Mouse (Mus musculus) forebrain, embryonic 16.5 days (tissue): Measurements from ENCODE around the gene Gata5. TPM values are rescaled to one million over a fixed set of nuclear protein-coding genes. Genes with fewer than 3 reads are reported as not detected.

Experiments used
- ATAC-seq: fragments of 200-750 bp; cut with Nextera tagmentation; 2 replicates; pipeline ENCODE4 v1.8.0; 2017; ENCODE audit warnings: mild to moderate bottlenecking, moderate library complexity
- H3K27ac ChIP-seq: fragments of 300-500 bp; sonication (generic); 2 replicates; pipeline ENCODE4 v1.5.1; 2014; ENCODE audit warnings: low read length, control low read depth
- H3K27me3 ChIP-seq: fragments of 300-500 bp; sonication (generic); replicated peaks from 2 replicates; pipeline ENCODE4 v1.6.1; 2014; ENCODE audit warnings: low read length; ENCODE audit not compliant: control insufficient read depth, insufficient read depth
- H3K36me3 ChIP-seq: fragments of 300-500 bp; sonication (generic); 2 replicates; pipeline ENCODE4 v1.6.1; 2014; ENCODE audit not compliant: control insufficient read depth, insufficient read depth
- H3K4me1 ChIP-seq: fragments of 300-500 bp; sonication (generic); replicated peaks from 2 replicates; pipeline ENCODE4 v1.6.1; 2014; ENCODE audit warnings: low read length; ENCODE audit not compliant: control insufficient read depth, insufficient read depth
- H3K4me2 ChIP-seq: fragments of 300-500 bp; sonication (generic); 2 replicates; pipeline ENCODE4 v1.6.1; 2014; ENCODE audit warnings: mild to moderate bottlenecking, low read length, control low read depth
- H3K4me3 ChIP-seq: fragments of 300-500 bp; sonication (generic); replicated peaks from 2 replicates; pipeline ENCODE4 v1.5.1; 2014; ENCODE audit warnings: mild to moderate bottlenecking, low read length, control low read depth
- H3K9ac ChIP-seq: fragments of 300-500 bp; sonication (generic); replicated peaks from 2 replicates; pipeline ENCODE4 v1.6.1; 2014; ENCODE audit warnings: low read depth, low read length, control low read depth
- H3K9me3 ChIP-seq: fragments of 300-500 bp; sonication (generic); 2 replicates; pipeline ENCODE4 v1.6.1; 2016; ENCODE audit warnings: low read length; ENCODE audit not compliant: control insufficient read depth
- WGBS: fragments of 180-500 bp; shearing (Covaris S2); extraction: QIAGEN DNeasy Blood & Tissue Kit; methylation state at CpG from one replicate; pipeline ENCODE4 v1.1.7; 2014; 5-methylcytosine and 5-hydroxymethylcytosine counted together
- polyA plus RNA-seq: library from polyadenylated mRNA; unstranded; fragments of >200 nt; fragmentation: Nextera tagmentation; extraction: Ambion mirVana; gene quantifications from 2 replicates; pipeline ENCODE4 v1.2.1, GENCODE M21; 2015

The Gata5 gene
- polyA plus RNA-seq, 1 experiment from 2014 or later = not detected

DNA sequence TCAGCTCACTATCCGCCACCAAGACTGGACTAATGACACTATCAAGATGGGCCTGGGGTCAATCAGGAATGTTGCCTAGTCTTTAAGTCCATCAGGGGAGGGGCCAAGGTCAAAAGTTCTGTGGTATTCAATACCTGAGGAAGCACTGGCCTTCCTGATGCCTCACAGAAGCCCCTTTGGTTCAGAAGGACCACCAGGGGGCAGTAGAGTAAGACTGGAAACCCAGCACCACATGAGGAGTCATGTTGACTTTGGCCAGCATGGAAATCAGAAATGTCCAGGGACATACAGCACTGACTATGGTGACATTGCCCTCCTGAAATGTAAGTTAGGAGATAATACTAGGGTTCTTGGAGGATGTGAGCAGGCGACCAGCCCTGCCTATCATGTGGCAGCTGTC lies 16.2 kb upstream of the Gata5 start:
- Histone ChIP-seq H3K4me3 (no peak overlapping the region), H3K4me2 (no peak overlapping the region), H3K9me3 (no peaks in the 10 kb centered on the region), H3K4me1 (no peaks in the 10 kb centered on the region), H3K27me3 (no peaks in the 10 kb centered on the region), H3K36me3 (no peaks in the 10 kb centered on the region), H3K27ac (no peak overlapping the region), H3K9ac (no peak overlapping the region)
- ATAC-seq = no peak
- 59% methylated on average over 2 of the region's 2 CpGs for WGBS

DNA sequence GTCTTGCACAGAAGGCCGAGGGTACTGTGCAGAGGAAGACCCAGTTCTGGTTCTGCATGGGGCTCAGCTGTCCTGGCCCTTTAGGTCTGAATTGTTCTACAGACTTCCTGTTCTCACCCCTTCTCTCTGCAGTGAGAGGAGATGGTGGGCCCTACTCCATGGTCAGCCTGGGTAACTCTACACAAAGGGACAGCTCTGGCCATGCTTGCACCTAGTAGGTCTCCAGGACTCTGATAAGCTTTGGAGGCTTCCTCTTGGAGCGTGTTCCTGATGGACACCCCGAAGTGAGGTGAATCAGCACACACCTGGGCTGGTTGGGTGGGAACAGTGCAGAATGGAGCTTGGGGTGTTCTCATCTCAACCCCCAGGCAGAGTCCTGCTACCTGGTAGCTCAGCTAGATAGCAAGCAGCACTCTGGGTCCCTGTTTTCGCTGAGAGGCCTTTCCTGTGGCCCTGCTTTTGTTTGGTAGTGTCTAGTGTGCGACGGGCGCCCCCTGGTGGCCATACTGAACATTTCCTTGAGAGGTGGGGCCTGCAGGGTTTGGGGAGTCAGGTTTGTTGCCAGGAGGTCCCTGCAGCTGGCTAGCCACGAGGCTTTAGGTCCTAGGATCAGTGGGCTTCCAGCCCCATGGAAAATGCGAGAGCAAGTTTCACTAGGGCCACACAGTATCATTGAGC lies 12.5 kb upstream of the Gata5 start:
- no peaks in the 10 kb centered on the region for H3K36me3 ChIP-seq
- H3K4me1 ChIP-seq = 0 out of 2 replicates have a peak, but pooled peaks cover 3% of the 10 kb centered on the region
- no peaks in the 10 kb centered on the region for H3K9me3 ChIP-seq
- H3K9ac ChIP-seq = no peak overlapping the region
- H3K4me3 ChIP-seq = no peak overlapping the region
- WGBS = 29% methylated on average over 9 of the region's 9 CpGs
- no peaks in the 10 kb centered on the region for H3K27me3 ChIP-seq
- peak; percentile 72 for ATAC-seq
- no peak overlapping the region for H3K27ac ChIP-seq
- H3K4me2 ChIP-seq = no peak overlapping the region

DNA sequence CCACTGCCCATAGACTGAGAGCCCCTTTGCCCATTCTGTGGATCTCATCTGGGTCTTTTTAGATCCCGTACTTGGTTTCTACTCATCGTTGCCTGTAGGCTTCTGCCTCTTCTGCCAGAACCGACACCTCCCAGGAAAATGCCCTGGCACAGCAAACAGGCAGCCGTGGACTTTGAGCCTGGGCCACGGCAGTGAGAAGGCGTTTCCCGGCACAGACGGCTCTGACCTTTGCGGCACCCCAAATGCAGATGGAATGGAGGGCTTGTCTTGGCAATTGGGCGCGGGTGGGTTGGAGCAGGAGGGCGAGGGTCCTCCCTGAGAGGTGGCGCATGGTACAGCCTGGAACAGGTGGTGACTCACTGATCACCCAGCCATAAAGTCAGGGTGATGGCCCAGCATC lies 8.6 kb upstream of the Gata5 start:
- H3K4me3 ChIP-seq = no peak overlapping the region
- no peak overlapping the region for H3K27ac ChIP-seq
- no peaks in the 10 kb centered on the region for H3K27me3 ChIP-seq
- 83% methylated on average over 13 of the region's 13 CpGs for WGBS
- no peaks in the 10 kb centered on the region for H3K36me3 ChIP-seq
- H3K4me1 ChIP-seq = 0 out of 2 replicates have a peak, but pooled peaks cover 3% of the 10 kb centered on the region
- H3K4me2 ChIP-seq = no peak overlapping the region
- no peaks in the 10 kb centered on the region for H3K9me3 ChIP-seq
- no peak overlapping the region for H3K9ac ChIP-seq
- no peak for ATAC-seq

DNA sequence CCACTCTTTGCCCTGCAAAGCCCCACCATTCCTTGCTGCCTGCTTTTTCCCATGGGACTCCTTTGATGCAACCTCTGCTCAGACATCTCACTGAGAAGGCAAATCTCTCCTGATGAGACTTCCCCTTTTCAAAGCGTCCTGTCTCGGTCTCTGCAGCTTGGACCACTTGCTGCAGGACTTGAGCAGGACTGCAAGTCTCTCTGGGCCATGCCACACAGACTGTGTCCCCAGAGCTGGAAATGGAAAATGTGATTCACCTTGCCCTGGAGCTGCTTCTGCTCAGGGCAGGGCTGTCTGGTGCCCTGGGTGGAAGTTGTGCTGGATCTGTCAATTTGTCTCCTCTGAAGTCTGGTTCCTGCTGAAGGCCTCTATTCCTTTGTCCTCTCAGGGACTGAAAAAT lies 7.7 kb upstream of the Gata5 start:
- 0 out of 2 replicates have a peak, but pooled peaks cover 3% of the 10 kb centered on the region for H3K4me1 ChIP-seq
- no peak for ATAC-seq
- H3K27me3 ChIP-seq = no peaks in the 10 kb centered on the region; the same call in 1 of the 2 replicates
- no peak overlapping the region for H3K27ac ChIP-seq
- no peak overlapping the region for H3K4me3 ChIP-seq
- WGBS = 62% methylated on average over 2 of the region's 2 CpGs
- no peak overlapping the region for H3K4me2 ChIP-seq
- no peaks in the 10 kb centered on the region for H3K36me3 ChIP-seq
- H3K9ac ChIP-seq = no peak overlapping the region
- H3K9me3 ChIP-seq = no peaks in the 10 kb centered on the region

DNA sequence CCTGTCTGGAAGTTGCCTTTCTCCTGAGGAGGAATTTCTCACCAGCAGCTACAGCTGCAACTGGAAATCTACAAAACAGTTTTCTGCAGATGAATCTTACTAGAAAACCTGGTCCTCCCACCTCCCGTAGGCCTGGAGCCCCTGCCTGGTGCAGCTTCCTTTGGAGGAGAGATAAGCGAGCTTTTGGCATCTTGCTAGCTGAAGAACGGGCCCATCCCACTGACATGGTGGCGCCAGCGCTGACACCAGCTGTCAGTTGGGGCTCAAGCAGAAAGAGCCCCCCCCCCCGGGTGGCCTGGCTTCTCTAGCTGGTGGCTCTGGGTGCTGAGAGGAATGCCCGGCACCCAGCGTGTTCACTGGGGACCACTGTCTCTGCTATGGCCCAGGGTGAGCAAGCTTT lies 6.7 kb upstream of the Gata5 start:
- 64% methylated on average over 8 of the region's 8 CpGs for WGBS
- no peak for ATAC-seq
- no peaks in the 10 kb centered on the region for H3K9me3 ChIP-seq

GRCm38 (mm10) chr2:180339886-180340285 lies 5.4 kb upstream of the Gata5 start:
- no peak overlapping the region for H3K9ac ChIP-seq
- peaks cover 16% of the 10 kb centered on the region for H3K27me3 ChIP-seq
- 77% methylated on average over 11 of the region's 11 CpGs for WGBS
- ATAC-seq = no peak
- H3K36me3 ChIP-seq = no peaks in the 10 kb centered on the region
- no peak overlapping the region for H3K4me2 ChIP-seq
- H3K9me3 ChIP-seq = no peaks in the 10 kb centered on the region
- H3K4me3 ChIP-seq = no peak overlapping the region
- H3K27ac ChIP-seq = no peak overlapping the region
- H3K4me1 ChIP-seq = peaks cover 4% of the 10 kb centered on the region

More for the DNA sequence above, 6.7 kb upstream of the Gata5 start:
- Histone ChIP-seq H3K4me2 (no peak overlapping the region), H3K27me3 (peaks cover 5% of the 10 kb centered on the region), H3K4me3 (no peak overlapping the region), H3K36me3 (no peaks in the 10 kb centered on the region), H3K27ac (no peak overlapping the region), H3K4me1 (0 out of 2 replicates have a peak, but pooled peaks cover 3% of the 10 kb centered on the region), H3K9ac (no peak overlapping the region)

DNA sequence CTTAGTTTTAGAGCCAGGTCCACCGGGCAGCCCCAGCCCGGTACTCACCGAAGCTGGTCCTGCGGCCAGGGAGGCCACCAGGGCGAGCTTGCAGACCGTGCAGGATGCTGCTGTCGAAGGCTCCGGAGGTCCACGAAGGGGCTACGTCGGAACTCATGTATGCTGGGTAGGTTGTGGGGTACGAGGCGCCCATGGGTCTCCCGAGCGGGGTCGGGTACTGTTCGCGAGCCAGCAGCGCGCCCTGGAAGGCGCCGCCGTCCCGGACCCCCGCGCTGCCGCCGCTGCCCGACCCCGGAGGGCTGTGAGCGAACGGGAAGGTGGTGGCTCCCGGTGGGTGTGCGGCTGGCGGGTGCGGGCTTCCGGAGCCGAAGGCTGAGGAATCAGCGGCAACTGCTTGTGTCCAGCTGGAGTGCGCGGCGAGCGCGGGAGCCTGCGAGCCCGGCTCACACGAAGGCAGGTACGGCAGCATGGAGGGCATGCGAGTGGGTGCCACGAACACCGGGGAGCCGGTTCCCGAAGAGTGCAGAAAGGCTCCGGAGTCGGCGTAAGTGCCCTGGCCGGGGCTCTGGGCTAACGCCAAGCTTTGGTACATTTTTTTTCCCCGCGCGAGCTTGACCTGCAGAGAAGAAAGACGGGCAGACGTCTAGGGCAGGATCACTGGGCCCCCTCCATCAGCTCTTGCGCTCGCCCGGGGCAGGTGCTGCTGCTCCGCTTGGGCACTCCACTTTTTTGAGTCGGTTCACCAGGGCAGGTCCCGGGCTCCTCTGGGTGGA lies 535 bp downstream of the Gata5 start:
- Histone ChIP-seq H3K9me3 (no peaks in the 10 kb centered on the region), H3K4me1 (peaks cover 13% of the 10 kb centered on the region), H3K27ac (no peak overlapping the region), H3K9ac (peak overlapping the region; percentile 15), H3K4me2 (peak overlapping the region; percentile 49), H3K36me3 (no peaks in the 10 kb centered on the region), H3K27me3 (peaks cover 41% of the 10 kb centered on the region), H3K4me3 (peak overlapping the region; percentile 27)
- ATAC-seq = no peak
- WGBS = under 1% methylated on average over 69 of the region's 69 CpGs

- Histone ChIP-seq H3K9ac (no peak overlapping the region), H3K27me3 (peaks cover 25% of the 10 kb centered on the region), H3K36me3 (no peaks in the 10 kb centered on the region), H3K4me1 (peaks cover 9% of the 10 kb centered on the region), H3K27ac (no peak overlapping the region), H3K4me3 (no peak overlapping the region), H3K4me2 (no peak overlapping the region), H3K9me3 (no peaks in the 10 kb centered on the region)
- WGBS = 100% methylated on average over 1 of the region's 1 CpGs
- no peak for ATAC-seq
These were observed 5.0 kb downstream of the Gata5 start for GRCm38 (mm10) chr2:180329466-180329865.

- Histone ChIP-seq H3K27ac (no peak overlapping the region), H3K27me3 (no peaks in the 10 kb centered on the region), H3K36me3 (no peaks in the 10 kb centered on the region), H3K9ac (no peak overlapping the region), H3K9me3 (no peaks in the 10 kb centered on the region), H3K4me2 (no peak overlapping the region), H3K4me3 (no peak overlapping the region), H3K4me1 (no peaks in the 10 kb centered on the region)
- no peak for ATAC-seq
- 37% methylated on average over 14 of the region's 14 CpGs for WGBS
These were observed 11.7 kb downstream of the Gata5 start for GRCm38 (mm10) chr2:180322674-180323355.
